Mouse (Mus musculus): ENCODE data around the gene Prkce.

GRCm38 (mm10) chr17:86486657-86487056, 319.1 kb downstream of the Prkce start:
- TF ChIP-seq CTCF (IDR thresholded peaks at IDR 0.05; ENCODE audit: borderline replicate concordance, extremely low read depth, insufficient read depth, insufficient read length): no peak
- no peak for TF ChIP-seq POLR2A (IDR thresholded peaks at IDR 0.05; ENCODE audit: borderline replicate concordance, extremely low read depth, insufficient read depth, insufficient read length, poor library complexity, severe bottlenecking)

All from brain, embryonic 14.5 days (tissue).